Mouse (Mus musculus) lung, embryonic 14.5 days (tissue): ENCODE measurements around the gene Fbln1. TPM values are rescaled to one million over a fixed set of nuclear protein-coding genes. Genes with fewer than 3 reads are reported as not detected.

Source experiments
- ATAC-seq: fragments of 200-750 bp; cut with Nextera tagmentation; 2 replicates; pipeline ENCODE4 v1.8.0; 2017; ENCODE audit warnings: mild to moderate bottlenecking, moderate TSS enrichment, moderate library complexity; ENCODE audit not compliant: insufficient read depth
- DNase-seq: peaks from one replicate; pipeline ENCODE4 v3.0.0-alpha.2; 2015
- H3K27ac ChIP-seq: fragments of 300-500 bp; sonication (generic); 2 replicates; pipeline ENCODE4 v1.5.1; 2014; ENCODE audit warnings: low read depth, mild to moderate bottlenecking, moderate library complexity
- H3K27me3 ChIP-seq: fragments of 300-500 bp; sonication (generic); 2 replicates; pipeline ENCODE4 v1.6.1; 2014; ENCODE audit warnings: low read length, control low read depth; ENCODE audit not compliant: insufficient read depth
- H3K36me3 ChIP-seq: fragments of 300-500 bp; sonication (generic); 2 replicates; pipeline ENCODE4 v1.6.1; 2014; ENCODE audit warnings: control low read depth; ENCODE audit not compliant: insufficient read depth
- H3K4me1 ChIP-seq: fragments of 300-500 bp; sonication (generic); 2 replicates; pipeline ENCODE4 v1.6.1; 2014; ENCODE audit warnings: antibody characterized with exemption, control low read depth; ENCODE audit not compliant: insufficient read depth
- H3K4me2 ChIP-seq: fragments of 300-500 bp; sonication (generic); 2 replicates; pipeline ENCODE4 v1.6.1; 2014; ENCODE audit warnings: mild to moderate bottlenecking
- H3K4me3 ChIP-seq: fragments of 300-500 bp; sonication (generic); 2 replicates; pipeline ENCODE4 v1.5.1; 2014; ENCODE audit warnings: low read depth, low read length
- H3K9ac ChIP-seq: fragments of 300-500 bp; sonication (generic); 2 replicates; pipeline ENCODE4 v1.6.1; 2014
- H3K9me3 ChIP-seq: fragments of 300-500 bp; sonication (generic); 2 replicates; pipeline ENCODE4 v1.6.1; 2016; ENCODE audit warnings: low read depth, low read length, control low read depth
- CTCF ChIP-seq: IDR thresholded peaks from 2 replicates; pipeline ENCODE4 v1.5.1; 2016; ENCODE audit warnings: antibody characterized with exemption, low read depth
- whole genome bisulfite sequencing: fragments of 180-500 bp; shearing (Covaris S2); extraction: QIAGEN DNeasy Blood & Tissue Kit; methylation state at CpG from one replicate; pipeline ENCODE4 v1.1.7; 2014; 5-methylcytosine and 5-hydroxymethylcytosine counted together
- polyA plus RNA-seq: library from polyadenylated mRNA; unstranded; fragments of >200 nt; fragmentation: Nextera tagmentation; extraction: Ambion mirVana; gene quantifications from 2 replicates; pipeline ENCODE4 v1.2.1, GENCODE M21; 2014

The Fbln1 gene
- polyA plus RNA-seq, 1 experiment from 2014 or later = 302 TPM

- no peaks in the 10 kb centered on the region for H3K9me3 ChIP-seq
- H3K4me3 ChIP-seq = no peak overlapping the region
- H3K27me3 ChIP-seq = no peaks in the 10 kb centered on the region
- peaks cover 18% of the 10 kb centered on the region for H3K4me1 ChIP-seq
- ATAC-seq (peak; percentile 93), DNase-seq (peak; percentile 86)
- H3K27ac ChIP-seq = peak overlapping the region; percentile 18; the same call in 1 of the 2 replicates
- no peak for TF ChIP-seq CTCF
- WGBS = 50% methylated on average over 2 of the region's 2 CpGs
- no peak overlapping the region for H3K9ac ChIP-seq
- no peak overlapping the region for H3K4me2 ChIP-seq
- no peaks in the 10 kb centered on the region for H3K36me3 ChIP-seq
These were observed 33.7 kb upstream of the Fbln1 start for GRCm38 (mm10) chr15:85172054-85172453.

- Histone ChIP-seq H3K27me3 (no peaks in the 10 kb centered on the region), H3K4me1 (peaks cover 18% of the 10 kb centered on the region), H3K9me3 (no peaks in the 10 kb centered on the region), H3K4me3 (no peak overlapping the region), H3K36me3 (no peaks in the 10 kb centered on the region), H3K9ac (no peak overlapping the region), H3K27ac (0 out of 2 replicates have a peak overlapping the region, but pooled peaks have one; percentile 33), H3K4me2 (no peak overlapping the region)
- 61% methylated on average over 8 of the region's 8 CpGs for WGBS
- TF ChIP-seq CTCF = no peak
- DNase-seq = no peak
- ATAC-seq = no peak
These were observed 32.3 kb upstream of the Fbln1 start for GRCm38 (mm10) chr15:85173425-85173824.

- no peak for DNase-seq
- no peak for ATAC-seq
- no peak for TF ChIP-seq CTCF
- no peak overlapping the region for H3K4me3 ChIP-seq
- H3K4me2 ChIP-seq = no peak overlapping the region
- H3K9ac ChIP-seq = no peak overlapping the region
- peaks cover 18% of the 10 kb centered on the region for H3K4me1 ChIP-seq
- WGBS = 57% methylated on average over 10 of the region's 10 CpGs
- no peaks in the 10 kb centered on the region for H3K27me3 ChIP-seq
- H3K36me3 ChIP-seq = no peaks in the 10 kb centered on the region
- H3K9me3 ChIP-seq = no peaks in the 10 kb centered on the region
- peak overlapping the region; percentile 30; the same call in 1 of the 2 replicates for H3K27ac ChIP-seq
These were observed 31.7 kb upstream of the Fbln1 start for GRCm38 (mm10) chr15:85174060-85174459.

GRCm38 (mm10) chr15:85177576-85177975 is 28.2 kb upstream of the Fbln1 start:
- H3K9me3 ChIP-seq = no peaks in the 10 kb centered on the region
- peaks cover 12% of the 10 kb centered on the region for H3K4me1 ChIP-seq
- no peak overlapping the region; the same call in 1 of the 2 replicates for H3K4me2 ChIP-seq
- DNase-seq (peak; percentile 83), ATAC-seq (0 out of 2 replicates have a peak, but pooled peaks have one; percentile 44)
- H3K9ac ChIP-seq = no peak overlapping the region
- no peak for TF ChIP-seq CTCF
- 34% methylated on average over 8 of the region's 8 CpGs for WGBS
- H3K27me3 ChIP-seq = no peaks in the 10 kb centered on the region
- H3K36me3 ChIP-seq = no peaks in the 10 kb centered on the region
- H3K4me3 ChIP-seq = no peak overlapping the region
- H3K27ac ChIP-seq = 0 out of 2 replicates have a peak overlapping the region, but pooled peaks have one; percentile 58

GRCm38 (mm10) chr15:85178172-85178571 is 27.6 kb upstream of the Fbln1 start:
- WGBS = 27% methylated on average over 6 of the region's 6 CpGs
- Histone ChIP-seq H3K9me3 (no peaks in the 10 kb centered on the region), H3K4me2 (no peak overlapping the region), H3K4me1 (peaks cover 7% of the 10 kb centered on the region), H3K36me3 (no peaks in the 10 kb centered on the region), H3K27me3 (no peaks in the 10 kb centered on the region), H3K27ac (0 out of 2 replicates have a peak overlapping the region, but pooled peaks have one; percentile 58), H3K9ac (no peak overlapping the region), H3K4me3 (no peak overlapping the region)
- DNase-seq (no peak), ATAC-seq (no peak)
- no peak for TF ChIP-seq CTCF

- Histone ChIP-seq H3K4me2 (no peak overlapping the region), H3K9me3 (no peaks in the 10 kb centered on the region), H3K4me3 (no peak overlapping the region), H3K4me1 (no peaks in the 10 kb centered on the region; the same call in 1 of the 2 replicates), H3K27ac (peak overlapping the region; percentile 44), H3K9ac (no peak overlapping the region), H3K27me3 (no peaks in the 10 kb centered on the region), H3K36me3 (no peaks in the 10 kb centered on the region)
- 59% methylated on average over 7 of the region's 7 CpGs for WGBS
- DNase-seq (peak; percentile 62), ATAC-seq (no peak)
- TF ChIP-seq CTCF = no peak
These were observed 26.1 kb upstream of the Fbln1 start for GRCm38 (mm10) chr15:85179528-85180180.

GRCm38 (mm10) chr15:85180368-85180767 is 25.4 kb upstream of the Fbln1 start:
- H3K9me3 ChIP-seq = no peaks in the 10 kb centered on the region
- no peak overlapping the region for H3K4me2 ChIP-seq
- no peak overlapping the region for H3K9ac ChIP-seq
- TF ChIP-seq CTCF = no peak
- H3K4me1 ChIP-seq = no peaks in the 10 kb centered on the region; the same call in 1 of the 2 replicates
- ATAC-seq (no peak), DNase-seq (no peak)
- H3K27me3 ChIP-seq = no peaks in the 10 kb centered on the region
- peak overlapping the region; percentile 30 for H3K27ac ChIP-seq
- no peak overlapping the region for H3K4me3 ChIP-seq
- no peaks in the 10 kb centered on the region for H3K36me3 ChIP-seq
